Comparison of ENCODE assay signal across 7 mouse cellular contexts in the genomic region with DNA sequence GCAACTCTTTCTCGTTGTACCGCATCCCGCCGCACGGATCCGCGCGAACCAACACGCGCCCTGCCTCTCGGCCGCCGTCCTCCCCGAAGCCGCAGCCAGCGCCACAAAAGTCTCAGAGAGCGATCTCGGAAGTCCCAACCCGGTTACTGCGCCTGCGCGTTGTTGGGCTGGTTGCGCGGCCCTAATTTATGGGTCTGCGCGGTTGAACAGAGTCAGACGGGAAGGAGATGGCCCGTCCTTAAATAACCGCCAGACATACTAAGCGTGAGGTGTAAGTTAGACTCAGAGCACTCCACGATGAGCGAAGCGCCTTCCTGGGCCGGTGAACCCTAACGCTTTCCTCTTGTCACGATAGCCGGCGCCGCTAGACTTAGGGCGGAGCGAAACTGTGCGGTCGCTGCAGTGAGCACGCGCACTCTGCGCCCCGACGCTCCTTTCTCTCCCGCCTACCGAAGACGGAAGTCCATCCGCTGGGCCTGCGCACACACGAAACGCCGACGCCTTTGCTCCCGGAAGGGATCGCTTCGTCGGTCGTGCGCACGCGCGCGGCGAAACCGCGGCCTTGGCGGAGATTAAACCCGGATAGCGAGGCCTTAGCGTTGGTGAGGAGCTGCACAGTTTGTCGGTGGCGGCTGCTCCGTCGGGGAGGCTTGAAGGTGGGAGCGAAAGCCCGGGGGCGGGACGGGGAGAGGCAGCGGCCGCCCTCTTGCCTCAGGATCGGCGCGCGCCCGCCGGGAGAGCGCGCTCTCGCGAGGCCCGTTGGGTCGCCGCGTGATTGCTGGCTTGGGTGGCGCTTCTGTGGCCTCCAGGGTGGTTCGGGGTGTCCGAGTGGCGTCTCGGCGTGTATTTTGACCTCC. TPM values are rescaled to one million over a fixed set of nuclear protein-coding genes. Genes with fewer than 3 reads are reported as not detected.
A peak's percentile ranks its signal among the peaks of the same experiment; 100 is the strongest.
DNase-seq lines count a peak whose midpoint lies in the region; ATAC-seq lines count a peak whose summit lies in the region.

A gene (plus strand): TSS at position 49 of the 857 bp plus-strand sequence.
A gene (minus strand): TSS at position 477 of the 857 bp plus-strand sequence.

- H3K36me3 ChIP-seq in intestine, embryonic 16.5 days (ENCODE audit: control insufficient read depth, insufficient read depth, low read length): peaks cover 19% of the 10 kb centered on the region
- peaks cover 27% of the 10 kb centered on the region for H3K36me3 ChIP-seq in midbrain, embryonic 11.5 days (ENCODE audit: control insufficient read depth, insufficient read depth, low read length)

- peak; percentile 95 for ATAC-seq in intestine, embryonic 16.5 days
- ATAC-seq in midbrain, embryonic 11.5 days (ENCODE audit: low FRiP score): peak; percentile 89

- intact Hi-C loops in left cerebral cortex, postnatal 36 days (cut with DNase I): no loop called here

- under 1% methylated on average over 104 of the region's 104 CpGs for WGBS in intestine, embryonic 16.5 days
- under 1% methylated on average over 104 of the region's 104 CpGs for WGBS in midbrain, embryonic 11.5 days

- peak within 1 kb of the TSS; percentile 98 for H3K27ac ChIP-seq in intestine, embryonic 16.5 days (ENCODE audit: low read length)
- H3K27ac ChIP-seq in midbrain, embryonic 11.5 days (ENCODE audit: low read depth, low read length): peak within 1 kb of the TSS; percentile 90

- H3K9me3 ChIP-seq in intestine, embryonic 16.5 days (ENCODE audit: control insufficient read depth, low read length): no peaks in the 10 kb centered on the region
- H3K9me3 ChIP-seq in midbrain, embryonic 11.5 days (ENCODE audit: control insufficient read depth, low read length): no peaks in the 10 kb centered on the region

- DNase-seq in adrenal gland, adult 8-10 months: peak; percentile 95
- peak; percentile 92 for DNase-seq in embryo, embryonic 9.5 days (ENCODE audit: extremely low spot score)
- DNase-seq in gastrocnemius, postnatal 4 days (ENCODE audit: low spot score in 2 of 2): peak; percentile 91 to 95
- DNase-seq in left cerebral cortex, postnatal 36 days (ENCODE audit: low spot score in 2 of 2): peak; percentile 98
- peak; percentile 100 for DNase-seq in midbrain, embryonic 11.5 days (ENCODE audit: low spot score, missing footprints)
- DNase-seq in skeletal muscle tissue, adult 2 months (ENCODE audit: low read depth, low spot score): peak; percentile 98

- H3K4me3 ChIP-seq in intestine, embryonic 16.5 days (ENCODE audit: low read length): peak within 1 kb of the TSS; percentile 96
- peak within 1 kb of the TSS; percentile 99 for H3K4me3 ChIP-seq in midbrain, embryonic 11.5 days (ENCODE audit: low read depth, low read length)

- H3K27me3 ChIP-seq in intestine, embryonic 16.5 days (replicated peaks; ENCODE audit: control insufficient read depth, insufficient read depth, low read length): no peaks in the 10 kb centered on the region
- H3K27me3 ChIP-seq in midbrain, embryonic 11.5 days (ENCODE audit: control insufficient read depth, insufficient read depth, low read length): no peaks in the 10 kb centered on the region

- H3K4me1 ChIP-seq in intestine, embryonic 16.5 days (ENCODE audit: control insufficient read depth, insufficient read depth, low read length): peaks cover 23% of the 10 kb centered on the region
- peaks cover 24% of the 10 kb centered on the region for H3K4me1 ChIP-seq in midbrain, embryonic 11.5 days (ENCODE audit: control insufficient read depth, insufficient read depth, low read length)

- peak within 1 kb of the TSS; percentile 90 for H3K4me2 ChIP-seq in intestine, embryonic 16.5 days (ENCODE audit: low read depth, low read length)
- peak within 1 kb of the TSS; percentile 96 for H3K4me2 ChIP-seq in midbrain, embryonic 11.5 days

- peak within 1 kb of the TSS; percentile 96 for H3K9ac ChIP-seq in intestine, embryonic 16.5 days (ENCODE audit: low read depth, low read length)
- H3K9ac ChIP-seq in midbrain, embryonic 11.5 days (ENCODE audit: low read length): peak within 1 kb of the TSS; percentile 98

RNA-seq across cellular contexts. Expression of the first gene that starts in this region (rescaled TPM):
- total RNA-seq in adrenal gland, adult 8-10 months (2022): 10 to 100 TPM; 52.0 to 78.6 (median 55.5) TPM
- total RNA-seq in gastrocnemius, postnatal 4 days (2021): 10 to 100 TPM; 47.1 to 55.8 TPM
- 62.3 and 63.0 TPM in 2 replicates for polyA plus RNA-seq in intestine, embryonic 16.5 days (2015; fragmentation: Nextera tagmentation; extraction: Ambion mirVana)
- 10 to 100 TPM; 44.3 to 53.0 TPM for total RNA-seq in left cerebral cortex, postnatal 36 days (2021)
- 92.2 and 104 TPM in 2 replicates for polyA plus RNA-seq in midbrain, embryonic 11.5 days (2014; fragmentation: Nextera tagmentation; extraction: Ambion mirVana)

RNA-seq across cellular contexts. Expression of the second gene that starts in this region (rescaled TPM):
- 100 to 1,000 TPM in 3 of 4 experiments, 10 to 100 TPM in 1; 92.4 to 130 (median 107) TPM for total RNA-seq in adrenal gland, adult 8-10 months (2022)
- total RNA-seq in gastrocnemius, postnatal 4 days (2021): 10 to 100 TPM; 41.7 to 43.0 TPM
- polyA plus RNA-seq in intestine, embryonic 16.5 days (2015; fragmentation: Nextera tagmentation; extraction: Ambion mirVana): 120 and 135 TPM in 2 replicates
- total RNA-seq in left cerebral cortex, postnatal 36 days (2021): 10 to 100 TPM; 53.5 to 63.2 TPM
- polyA plus RNA-seq in midbrain, embryonic 11.5 days (2014; fragmentation: Nextera tagmentation; extraction: Ambion mirVana): 138 and 151 TPM in 2 replicates

Comparison
In these comparisons a context has a peak if more than half of its experiments do, and no peak if none do; other contexts are left out.
1. Peak in every context shown above with its lines: DNase-seq, ATAC-seq, H3K4me3 ChIP-seq and H3K27ac ChIP-seq.